Mouse (Mus musculus): Measurements from ENCODE around the gene Egln2. TPM values are rescaled to one million over a fixed set of nuclear protein-coding genes. Genes with fewer than 3 reads are reported as not detected.

Gene Egln2
- polyA plus RNA-seq, 1 experiment, result 84.9 TPM

DNA sequence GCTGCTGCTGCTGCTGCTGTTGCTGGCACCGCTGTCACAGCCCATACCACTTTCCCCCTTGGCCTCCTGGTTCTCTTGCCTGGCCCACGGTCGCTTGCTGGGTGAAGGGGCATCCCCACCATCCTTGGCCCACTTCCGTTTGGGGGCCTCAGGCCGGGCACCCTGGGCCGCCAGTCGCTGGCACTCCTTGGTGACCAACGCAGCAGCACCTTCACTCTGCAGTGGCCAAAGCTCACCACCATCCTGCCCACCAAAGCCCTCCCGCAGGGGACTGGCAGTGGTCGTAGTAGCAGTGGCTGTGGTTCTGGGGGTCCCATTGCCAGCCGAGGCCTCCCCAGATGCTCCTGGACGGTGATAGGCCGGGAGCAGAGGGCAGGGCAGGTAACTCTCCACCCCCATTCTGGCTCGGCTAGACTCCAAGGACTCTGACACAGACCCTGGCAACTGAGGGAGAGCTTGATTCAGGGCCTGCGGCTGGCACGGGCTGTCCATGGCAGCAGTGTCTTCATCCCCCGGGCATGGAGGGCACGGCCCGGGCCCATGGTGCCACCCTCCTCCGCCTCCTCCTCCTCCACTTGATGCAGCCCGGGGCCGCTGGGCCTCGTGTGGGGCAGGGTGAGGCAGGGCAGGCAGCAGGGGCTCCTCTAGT, 1.5 kb downstream of the Egln2 start:
- 39% methylated on average over 23 of the region's 23 CpGs for WGBS
- DNase-seq, result peak; percentile 67
- Histone ChIP-seq H3K27ac (ENCODE audit: insufficient read depth, low read depth, low read length) (peak overlapping the region; percentile 97), H3K27me3 (replicated peaks; ENCODE audit: control insufficient read depth, insufficient read depth, low read length) (no peaks in the 10 kb centered on the region), H3K36me3 (ENCODE audit: control insufficient read depth, insufficient read depth, low read length) (no peaks in the 10 kb centered on the region; the same call in 1 of the 2 replicates), H3K4me1 (ENCODE audit: control insufficient read depth, insufficient read depth, low read length) (peaks cover 43% of the 10 kb centered on the region), H3K4me3 (ENCODE audit: insufficient read depth, low read depth, low read length) (peak overlapping the region; percentile 93)
- TF ChIP-seq POLR2A (IDR thresholded peaks at IDR 0.05; ENCODE audit: low read depth, low read length), result no peak
- TF ChIP-seq CTCF (conservative IDR thresholded peaks at IDR 0.05; ENCODE audit: insufficient read depth, insufficient read length, low read depth, low read length), result no peak

GRCm38 (mm10) chr7:27164112-27164947, 2.3 kb downstream of the Egln2 start:
- 77% methylated on average over 33 of the region's 33 CpGs for WGBS
- Histone ChIP-seq H3K36me3 (ENCODE audit: control insufficient read depth, insufficient read depth, low read length) (no peaks in the 10 kb centered on the region; the same call in 1 of the 2 replicates), H3K27me3 (replicated peaks; ENCODE audit: control insufficient read depth, insufficient read depth, low read length) (no peaks in the 10 kb centered on the region), H3K4me1 (ENCODE audit: control insufficient read depth, insufficient read depth, low read length) (peaks cover 44% of the 10 kb centered on the region), H3K4me3 (ENCODE audit: insufficient read depth, low read depth, low read length) (peak overlapping the region; percentile 9; the same call in 1 of the 2 replicates), H3K27ac (ENCODE audit: insufficient read depth, low read depth, low read length) (peak overlapping the region; percentile 39)
- TF ChIP-seq CTCF (conservative IDR thresholded peaks at IDR 0.05; ENCODE audit: insufficient read depth, insufficient read length, low read depth, low read length), result no peak
- TF ChIP-seq POLR2A (IDR thresholded peaks at IDR 0.05; ENCODE audit: low read depth, low read length), result no peak
- peak; percentile 42 for DNase-seq

DNA sequence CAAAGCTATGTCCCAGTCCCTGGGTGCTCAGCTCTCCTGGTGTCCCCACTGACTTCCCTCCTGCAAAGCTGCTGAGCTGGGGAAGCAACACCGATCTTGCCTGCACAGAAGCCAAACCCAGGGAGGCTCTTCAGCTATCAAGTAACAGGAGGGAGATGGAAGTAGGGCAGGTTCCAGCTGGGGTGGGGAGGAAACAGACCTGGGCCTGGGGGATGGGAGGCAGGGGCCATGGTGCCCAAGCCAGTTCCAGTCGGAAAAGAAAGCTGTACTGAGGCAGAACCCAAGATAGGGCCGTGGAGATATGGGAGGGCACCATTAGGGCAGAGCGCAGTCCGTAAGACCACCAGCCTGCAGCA, 3.2 kb downstream of the Egln2 start:
- H3K36me3 ChIP-seq (ENCODE audit: control insufficient read depth, insufficient read depth, low read length), result no peaks in the 10 kb centered on the region; the same call in 1 of the 2 replicates
- TF ChIP-seq POLR2A (IDR thresholded peaks at IDR 0.05; ENCODE audit: low read depth, low read length) (no peak), CTCF (conservative IDR thresholded peaks at IDR 0.05; ENCODE audit: insufficient read depth, insufficient read length, low read depth, low read length) (no peak)
- H3K4me1 ChIP-seq (ENCODE audit: control insufficient read depth, insufficient read depth, low read length), result peaks cover 42% of the 10 kb centered on the region
- no peak overlapping the region for H3K27ac ChIP-seq (ENCODE audit: insufficient read depth, low read depth, low read length)
- no peak overlapping the region for H3K4me3 ChIP-seq (ENCODE audit: insufficient read depth, low read depth, low read length)
- WGBS, result 46% methylated on average over 5 of the region's 5 CpGs
- H3K27me3 ChIP-seq (replicated peaks; ENCODE audit: control insufficient read depth, insufficient read depth, low read length), result no peaks in the 10 kb centered on the region
- no peak for DNase-seq

- TF ChIP-seq POLR2A (IDR thresholded peaks at IDR 0.05; ENCODE audit: low read depth, low read length) (no peak), CTCF (conservative IDR thresholded peaks at IDR 0.05; ENCODE audit: insufficient read depth, insufficient read length, low read depth, low read length) (no peak)
- H3K4me3 ChIP-seq (ENCODE audit: insufficient read depth, low read depth, low read length), result no peak overlapping the region
- no peaks in the 10 kb centered on the region for H3K27me3 ChIP-seq (replicated peaks; ENCODE audit: control insufficient read depth, insufficient read depth, low read length)
- H3K27ac ChIP-seq (ENCODE audit: insufficient read depth, low read depth, low read length), result no peak overlapping the region
- peaks cover 37% of the 10 kb centered on the region for H3K4me1 ChIP-seq (ENCODE audit: control insufficient read depth, insufficient read depth, low read length)
- 61% methylated on average over 5 of the region's 5 CpGs for WGBS
- H3K36me3 ChIP-seq (ENCODE audit: control insufficient read depth, insufficient read depth, low read length), result no peaks in the 10 kb centered on the region; the same call in 1 of the 2 replicates
- no peak for DNase-seq
These were observed 3.7 kb downstream of the Egln2 start for GRCm38 (mm10) chr7:27162780-27163449.

GRCm38 (mm10) chr7:27161744-27162143, 4.9 kb downstream of the Egln2 start:
- TF ChIP-seq CTCF (conservative IDR thresholded peaks at IDR 0.05; ENCODE audit: insufficient read depth, insufficient read length, low read depth, low read length) (no peak), POLR2A (IDR thresholded peaks at IDR 0.05; ENCODE audit: low read depth, low read length) (no peak)
- H3K36me3 ChIP-seq (ENCODE audit: control insufficient read depth, insufficient read depth, low read length), result no peaks in the 10 kb centered on the region; the same call in 1 of the 2 replicates
- no peaks in the 10 kb centered on the region for H3K27me3 ChIP-seq (replicated peaks; ENCODE audit: control insufficient read depth, insufficient read depth, low read length)
- peak; percentile 26 for DNase-seq
- no peak overlapping the region for H3K4me3 ChIP-seq (ENCODE audit: insufficient read depth, low read depth, low read length)
- 64% methylated on average over 4 of the region's 4 CpGs for WGBS
- H3K27ac ChIP-seq (ENCODE audit: insufficient read depth, low read depth, low read length), result no peak overlapping the region
- H3K4me1 ChIP-seq (ENCODE audit: control insufficient read depth, insufficient read depth, low read length), result peaks cover 31% of the 10 kb centered on the region

DNA sequence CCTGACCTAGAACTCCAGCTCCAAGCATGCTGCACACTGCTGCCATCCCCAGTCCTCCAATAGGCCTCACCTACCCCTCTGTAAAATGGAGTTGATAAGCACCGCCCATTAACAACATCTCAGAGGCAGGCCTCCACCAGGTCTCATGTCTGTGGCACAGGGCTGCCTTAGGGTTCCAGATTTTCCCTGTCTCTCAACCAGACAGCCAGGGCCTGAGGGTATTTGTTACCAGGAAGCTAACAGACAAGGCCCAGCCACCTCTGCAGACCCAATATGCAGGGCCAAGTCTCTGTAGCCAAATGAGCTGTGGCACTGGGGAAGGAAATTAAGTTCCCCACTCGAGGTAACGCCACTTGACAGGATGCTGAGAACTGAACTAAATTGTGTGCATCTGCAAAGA, 5.7 kb downstream of the Egln2 start:
- DNase-seq, result no peak
- TF ChIP-seq POLR2A (IDR thresholded peaks at IDR 0.05; ENCODE audit: low read depth, low read length) (no peak), CTCF (conservative IDR thresholded peaks at IDR 0.05; ENCODE audit: insufficient read depth, insufficient read length, low read depth, low read length) (no peak)
- no peaks in the 10 kb centered on the region for H3K27me3 ChIP-seq (replicated peaks; ENCODE audit: control insufficient read depth, insufficient read depth, low read length)
- no peak overlapping the region for H3K27ac ChIP-seq (ENCODE audit: insufficient read depth, low read depth, low read length)
- peaks cover 31% of the 10 kb centered on the region for H3K4me1 ChIP-seq (ENCODE audit: control insufficient read depth, insufficient read depth, low read length)
- H3K4me3 ChIP-seq (ENCODE audit: insufficient read depth, low read depth, low read length), result no peak overlapping the region
- 78% methylated on average over 3 of the region's 3 CpGs for WGBS
- H3K36me3 ChIP-seq (ENCODE audit: control insufficient read depth, insufficient read depth, low read length), result no peaks in the 10 kb centered on the region; the same call in 1 of the 2 replicates

All from kidney, adult 2 months (tissue).